Mouse (Mus musculus): ENCODE data around the gene Usp37.

DNA sequence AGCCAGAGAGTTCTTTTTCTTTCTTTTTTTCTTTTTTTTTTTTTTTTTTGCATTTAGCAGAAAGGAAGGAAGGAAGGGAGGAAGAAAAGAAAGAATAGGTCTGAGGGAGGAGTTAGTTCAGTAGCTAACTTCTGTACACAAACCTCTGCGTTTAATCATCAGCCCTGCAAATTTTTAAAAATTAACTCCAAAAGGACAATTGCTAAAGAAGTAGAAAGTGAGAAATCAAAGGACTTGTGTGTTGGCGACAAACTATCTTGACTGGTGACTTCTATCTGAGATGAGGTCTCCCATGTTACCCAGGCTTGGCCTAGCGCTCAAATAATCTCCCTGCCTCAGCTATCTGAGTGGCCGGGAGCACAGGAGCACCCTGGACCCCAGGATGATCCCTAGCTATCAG, 139.9 kb downstream of the Usp37 start:
- no peak for TF ChIP-seq EP300 (IDR thresholded peaks at IDR 0.05)
- no peak for TF ChIP-seq CTCF (IDR thresholded peaks at IDR 0.05)

Measured in lung, postnatal 0 days (tissue).